Mouse (Mus musculus): ENCODE data around the gene Cbr3.
A peak's percentile ranks its signal among the peaks of the same experiment; 100 is the strongest.

Gene Cbr3

DNA sequence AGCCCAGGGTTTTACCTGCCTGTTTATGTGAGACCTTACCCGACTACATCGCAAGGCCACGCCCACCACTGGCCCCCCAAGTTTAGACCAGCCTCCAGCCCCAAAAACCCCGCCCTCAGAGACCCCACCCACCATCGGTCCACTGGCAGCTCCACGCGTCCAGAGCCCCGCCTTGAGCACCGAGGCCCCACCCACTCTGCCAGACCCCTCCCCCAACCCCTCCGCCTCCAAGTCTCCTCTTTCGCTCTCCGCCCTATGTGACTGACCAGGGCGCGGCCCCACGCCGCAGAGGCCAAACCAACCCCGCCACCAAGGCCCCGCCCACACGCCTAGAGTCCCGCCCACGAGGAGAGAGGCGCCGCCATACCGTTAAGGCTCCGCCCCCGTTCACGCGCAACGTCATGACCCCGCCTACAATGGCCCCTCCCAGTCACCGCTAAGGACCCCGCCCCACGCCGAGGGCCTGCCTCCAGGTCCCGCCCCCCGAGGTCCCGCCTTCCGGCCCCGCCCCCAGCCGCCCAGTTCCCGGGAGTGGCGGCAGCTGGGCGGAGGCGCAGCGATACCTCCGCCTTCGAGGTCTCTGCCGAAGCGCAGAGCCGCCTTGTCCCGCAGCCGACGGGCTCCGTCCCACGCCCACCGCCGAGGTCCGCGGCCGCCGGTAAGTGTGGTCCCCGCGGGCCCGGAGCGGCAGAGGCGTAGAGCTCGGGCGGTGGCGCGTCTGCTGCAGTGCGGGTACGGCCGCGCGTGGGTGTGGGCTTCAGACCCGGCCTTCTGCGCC is 28.6 kb downstream of the Cbr3 start, which contains the start of gene Dop1b:
Dop1b (plus strand) TSS at position 494 of the 778 bp plus-strand sequence.
- DNase-seq (ENCODE audit: extremely low spot score, low spot score) = peak; percentile 99

GRCm38 (mm10) chr16:93712189-93712885 is 29.3 kb downstream of the Cbr3 start:
- DNase-seq (ENCODE audit: extremely low spot score, low spot score) = no peak

DNA sequence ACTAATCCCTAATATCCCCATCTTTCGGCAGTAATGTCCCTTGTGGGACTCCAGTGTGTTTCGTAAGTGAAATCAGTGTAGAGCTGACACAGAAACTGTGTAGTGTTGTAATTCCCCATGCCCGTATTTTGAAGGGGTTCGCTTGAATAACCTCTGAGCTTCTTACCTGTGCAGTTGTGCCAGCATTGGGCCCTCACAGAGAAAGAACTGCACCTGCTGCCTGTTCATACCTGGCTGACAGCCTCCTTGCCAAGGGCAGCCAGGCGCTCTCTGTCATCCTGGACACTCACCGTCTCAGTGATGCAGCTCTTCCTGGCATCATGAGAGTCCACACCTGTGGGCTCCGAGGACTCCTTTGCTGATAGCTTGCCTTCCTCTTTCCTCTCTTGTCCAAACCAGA is 30.0 kb downstream of the Cbr3 start:
- DNase-seq (ENCODE audit: extremely low spot score, low spot score) = no peak

GRCm38 (mm10) chr16:93714426-93714825 is 31.4 kb downstream of the Cbr3 start:
- no peak for DNase-seq (ENCODE audit: extremely low spot score, low spot score)

DNA sequence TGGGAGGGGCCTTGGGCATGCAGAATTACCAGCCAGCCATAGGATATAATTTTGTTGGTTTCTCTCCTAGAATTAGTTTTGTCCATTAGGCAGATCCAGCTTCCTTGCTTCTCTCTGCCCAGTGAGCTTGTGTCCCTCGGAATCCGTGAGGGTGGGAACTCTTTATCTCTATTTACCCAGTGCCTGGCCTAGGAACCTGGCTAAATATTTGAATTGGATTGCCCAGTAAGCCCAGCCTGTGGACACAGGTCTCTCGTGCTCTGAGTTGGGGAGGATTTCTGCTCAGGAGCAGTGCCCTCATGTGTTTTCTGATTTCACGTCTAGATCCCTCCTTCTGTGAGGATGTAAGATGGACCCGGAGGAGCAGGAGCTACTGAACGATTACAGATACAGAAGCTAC is 32.8 kb downstream of the Cbr3 start:
- DNase-seq (ENCODE audit: extremely low spot score, low spot score) = no peak

GRCm38 (mm10) chr16:93717299-93717703 is 34.3 kb downstream of the Cbr3 start:
- DNase-seq (ENCODE audit: extremely low spot score, low spot score) = peak; percentile 30

DNA sequence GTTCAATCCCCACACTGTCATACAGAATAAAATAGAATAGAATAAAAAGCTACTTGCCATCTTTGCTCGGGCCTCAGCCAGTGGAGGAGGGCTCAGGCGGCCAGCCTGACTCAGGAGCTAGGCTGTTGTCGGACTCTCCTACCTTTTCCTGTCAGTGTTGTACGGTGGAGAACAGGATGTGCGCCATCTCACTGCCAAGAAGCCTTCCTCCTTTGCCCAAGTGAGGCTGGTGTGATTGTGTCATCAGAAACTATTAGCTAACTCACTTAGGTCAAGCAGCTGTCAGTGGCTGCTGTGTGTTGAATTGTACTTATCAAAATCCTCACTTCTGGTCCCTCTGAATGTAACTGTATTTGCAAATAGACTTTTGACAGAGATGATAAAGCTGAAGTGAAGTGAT is 38.8 kb downstream of the Cbr3 start:
- no peak for DNase-seq (ENCODE audit: extremely low spot score, low spot score)

DNA sequence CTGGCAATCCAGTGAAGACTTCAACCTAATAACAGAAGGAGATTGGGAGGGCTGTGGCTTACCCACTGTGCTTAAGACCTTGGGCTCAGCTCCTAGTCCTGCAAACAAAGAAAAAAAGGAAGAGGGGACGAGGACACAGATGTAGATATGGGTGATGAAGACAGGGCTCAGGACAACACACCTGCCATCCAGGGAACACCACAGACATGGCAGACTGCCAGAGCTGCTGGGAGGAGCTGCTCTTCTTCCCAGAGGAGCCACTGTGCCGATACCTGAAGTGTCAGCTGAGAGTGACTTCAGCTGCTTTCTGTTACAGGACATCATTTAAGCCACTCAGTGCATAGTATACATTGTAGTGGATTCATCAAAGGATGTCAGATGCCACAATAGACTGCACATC is 39.5 kb downstream of the Cbr3 start:
- no peak for DNase-seq (ENCODE audit: extremely low spot score, low spot score)

GRCm38 (mm10) chr16:93725417-93726144 is 42.6 kb downstream of the Cbr3 start:
- DNase-seq (ENCODE audit: extremely low spot score, low spot score) = no peak

GRCm38 (mm10) chr16:93726186-93726585 is 43.2 kb downstream of the Cbr3 start:
- DNase-seq (ENCODE audit: extremely low spot score, low spot score) = no peak

- DNase-seq (ENCODE audit: extremely low spot score, low spot score) = no peak
These were observed 45.7 kb downstream of the Cbr3 start for GRCm38 (mm10) chr16:93728676-93729075.

- no peak for DNase-seq (ENCODE audit: extremely low spot score, low spot score)
These were observed 47.0 kb downstream of the Cbr3 start for GRCm38 (mm10) chr16:93729801-93730721.

DNA sequence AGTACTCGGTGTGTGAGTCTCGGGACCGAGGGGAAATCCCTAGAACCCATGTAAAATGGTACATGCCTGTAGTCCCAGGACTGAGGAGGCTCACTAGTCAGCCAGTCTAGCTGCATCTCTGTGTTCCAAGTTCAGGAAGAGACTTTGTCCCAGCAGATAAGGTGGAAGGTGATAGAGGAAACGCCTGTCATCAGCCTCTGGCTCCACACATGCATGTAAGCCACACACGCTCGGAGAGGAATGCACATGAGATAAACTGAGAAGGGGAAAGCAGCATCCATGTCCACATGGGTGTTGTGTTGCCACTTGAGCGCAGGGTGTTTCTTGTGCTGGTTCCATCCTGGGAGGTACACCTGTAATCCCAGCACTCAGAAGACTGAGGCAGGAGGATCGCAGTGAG is 48.3 kb downstream of the Cbr3 start:
- no peak for DNase-seq (ENCODE audit: extremely low spot score, low spot score)

- no peak for DNase-seq (ENCODE audit: extremely low spot score, low spot score)
These were observed 50.0 kb downstream of the Cbr3 start for GRCm38 (mm10) chr16:93732875-93733569.

GRCm38 (mm10) chr16:93739251-93739650 is 56.2 kb downstream of the Cbr3 start:
- no peak for DNase-seq (ENCODE audit: extremely low spot score, low spot score)

Data from neural tube, embryonic 10.5 days (tissue).